Mouse (Mus musculus): ENCODE measurements around the gene Sec24d.

DNA sequence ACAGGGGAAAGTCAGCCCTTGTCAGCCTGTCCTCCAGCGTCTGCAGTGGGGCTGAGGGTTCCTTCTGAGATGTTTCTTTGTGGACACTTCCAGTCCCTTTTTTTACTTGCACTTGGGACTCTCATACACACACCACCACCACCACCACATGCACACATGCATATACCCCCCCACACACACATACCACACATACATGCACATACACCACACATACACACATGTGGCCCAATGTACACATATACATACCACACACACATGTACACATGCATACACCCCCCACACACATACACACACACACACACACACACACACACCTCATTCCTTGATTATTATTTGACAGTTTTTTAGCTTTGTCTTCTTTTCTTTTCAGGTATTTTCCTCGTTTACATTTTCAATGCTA lies 73.8 kb downstream of the Sec24d start:
- TF ChIP-seq CTCF (conservative IDR thresholded peaks at IDR 0.05; ENCODE audit: insufficient read depth, insufficient read length, low read depth, low read length) (no peak), POLR2A (IDR thresholded peaks at IDR 0.05; ENCODE audit: low read depth, low read length) (no peak)

Measured in kidney, adult 2 months (tissue).